Mouse (Mus musculus) embryo, embryonic 11.5 days (tissue): ENCODE measurements around the gene Tchh.
A peak's percentile ranks its signal among the peaks of the same experiment; 100 is the strongest.
"Not testable (repeated sequence)": the region's sequence is repeated elsewhere in the genome, so short reads cannot be mapped to it uniquely, and the experiment has no call there.

ENCODE experiments used
- DNase-seq: peaks from one replicate; pipeline ENCODE4 v3.0.0-alpha.2; 2012; ENCODE audit warnings: low read depth, low spot score

Tchh gene

GRCm38 (mm10) chr3:93493992-93494391 lies 51.9 kb downstream of the Tchh start:
- DNase-seq = peak; percentile 63

- DNase-seq = not testable (repeated sequence)
Observed at GRCm38 (mm10) chr3:93494774-93495173, 52.6 kb downstream of the Tchh start.

- DNase-seq = no peak
Observed at GRCm38 (mm10) chr3:93497131-93497530, 55.0 kb downstream of the Tchh start.
